Comparison of ENCODE assay signal across 10 mouse cellular contexts in the genomic region with DNA sequence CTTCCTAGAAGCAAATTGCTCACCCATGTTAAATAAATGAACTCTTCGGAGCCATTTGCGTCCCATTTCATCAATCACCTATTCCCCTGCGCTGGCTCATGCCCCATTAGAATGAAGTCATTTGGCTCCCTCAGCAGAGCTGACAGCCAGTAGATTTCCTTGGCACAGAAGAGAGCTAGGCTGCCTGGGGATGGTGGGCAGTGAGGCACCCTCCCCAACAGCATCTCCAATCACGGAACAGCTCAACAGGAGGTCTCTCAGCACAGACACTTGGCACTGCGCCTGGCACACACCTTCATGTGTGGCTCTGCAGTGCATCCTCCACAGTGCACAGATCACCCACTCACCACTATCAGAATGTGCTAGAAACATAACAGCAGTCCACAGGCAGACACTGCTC.
DNase-seq lines count a peak whose midpoint lies in the region; ATAC-seq and TF ChIP-seq lines count a peak whose summit lies in the region.
"Had no signal": no experiment of that assay in that cellular context is flagged by ENCODE, and none has a peak within 500 bp of the region (broad histone marks: within the 10 kb centered on the region; RNA-seq: fewer than 3 reads in every experiment).

No protein-coding gene starts in this region.

- ATAC-seq in intestine, embryonic 15.5 days = peak; percentile 47
- ATAC-seq in intestine, postnatal 0 days = no peak
- ATAC-seq in hindbrain, embryonic 16.5 days = peak; percentile 94
- ATAC-seq in midbrain, embryonic 15.5 days (replicated peaks) = peak; percentile 62
- no peak; the same call in 1 of the 2 replicates for ATAC-seq in intestine, embryonic 16.5 days

- WGBS in intestine, embryonic 15.5 days = 67% methylated on average over 5 of the region's 5 CpGs
- WGBS in intestine, postnatal 0 days = 78% methylated on average over 5 of the region's 5 CpGs
- WGBS in cerebellum, adult 2 months = 11% methylated on average over 5 of the region's 5 CpGs
- WGBS in hindbrain, embryonic 16.5 days = 33% methylated on average over 5 of the region's 5 CpGs
- WGBS in midbrain, embryonic 15.5 days = 75% methylated on average over 5 of the region's 5 CpGs
- 73% methylated on average over 5 of the region's 5 CpGs for WGBS in intestine, embryonic 16.5 days

- no peaks in the 10 kb centered on the region for H3K4me1 ChIP-seq in intestine, embryonic 15.5 days (replicated peaks)
- no peaks in the 10 kb centered on the region for H3K4me1 ChIP-seq in intestine, postnatal 0 days (replicated peaks; ENCODE audit: control insufficient read depth, insufficient read depth, low read length)
- H3K4me1 ChIP-seq in cerebellum, adult 2 months (ENCODE audit: control insufficient read depth, insufficient read depth, low read length) = peaks cover 8% of the 10 kb centered on the region
- peaks cover 8% of the 10 kb centered on the region for H3K4me1 ChIP-seq in hindbrain, embryonic 16.5 days (ENCODE audit: control insufficient read depth, insufficient read depth, low read depth, low read length)
- peaks cover 6% of the 10 kb centered on the region; the same call in 1 of the 2 replicates for H3K4me1 ChIP-seq in midbrain, embryonic 15.5 days
- no peaks in the 10 kb centered on the region for H3K4me1 ChIP-seq in intestine, embryonic 16.5 days (ENCODE audit: control insufficient read depth, insufficient read depth, low read length)
- H3K4me1 ChIP-seq: embryonic facial prominence, embryonic 15.5 days had no signal

- H3K36me3 ChIP-seq in intestine, embryonic 15.5 days = no peaks in the 10 kb centered on the region; the same call in 1 of the 2 replicates
- H3K36me3 ChIP-seq in intestine, postnatal 0 days (ENCODE audit: control insufficient read depth, insufficient read depth) = peaks cover 16% of the 10 kb centered on the region; the same call in 1 of the 2 replicates
- peaks cover 2% of the 10 kb centered on the region; the same call in 1 of the 2 replicates for H3K36me3 ChIP-seq in hindbrain, embryonic 16.5 days (ENCODE audit: control insufficient read depth, insufficient read depth, low read length)
- peaks cover 6% of the 10 kb centered on the region; the same call in 1 of the 2 replicates for H3K36me3 ChIP-seq in midbrain, embryonic 15.5 days (replicated peaks)
- H3K36me3 ChIP-seq in intestine, embryonic 16.5 days (ENCODE audit: control insufficient read depth, insufficient read depth, low read length) = no peaks in the 10 kb centered on the region

- H3K27me3 ChIP-seq in intestine, embryonic 15.5 days (replicated peaks) = no peaks in the 10 kb centered on the region
- H3K27me3 ChIP-seq in intestine, postnatal 0 days (replicated peaks; ENCODE audit: control insufficient read depth, insufficient read depth, low read length) = no peaks in the 10 kb centered on the region
- no peaks in the 10 kb centered on the region for H3K27me3 ChIP-seq in cerebellum, adult 2 months (ENCODE audit: control insufficient read depth, insufficient read depth, low read length)
- no peaks in the 10 kb centered on the region for H3K27me3 ChIP-seq in hindbrain, embryonic 16.5 days (replicated peaks; ENCODE audit: control insufficient read depth, insufficient read depth, low read length)
- no peaks in the 10 kb centered on the region for H3K27me3 ChIP-seq in midbrain, embryonic 15.5 days (replicated peaks)
- no peaks in the 10 kb centered on the region for H3K27me3 ChIP-seq in intestine, embryonic 16.5 days (replicated peaks; ENCODE audit: control insufficient read depth, insufficient read depth, low read length)
- H3K27me3 ChIP-seq: embryonic facial prominence, embryonic 15.5 days had no signal

- no peaks in the 10 kb centered on the region for H3K9me3 ChIP-seq in intestine, embryonic 15.5 days
- no peaks in the 10 kb centered on the region for H3K9me3 ChIP-seq in intestine, postnatal 0 days (ENCODE audit: control insufficient read depth)
- no peaks in the 10 kb centered on the region for H3K9me3 ChIP-seq in hindbrain, embryonic 16.5 days (ENCODE audit: control insufficient read depth, low read length)
- no peaks in the 10 kb centered on the region for H3K9me3 ChIP-seq in midbrain, embryonic 15.5 days
- no peaks in the 10 kb centered on the region for H3K9me3 ChIP-seq in intestine, embryonic 16.5 days (ENCODE audit: control insufficient read depth, low read length)
- H3K9me3 ChIP-seq: embryonic facial prominence, embryonic 15.5 days; G1E had no signal

- H3K4me3 ChIP-seq in intestine, embryonic 15.5 days (replicated peaks) = no peak overlapping the region
- no peak overlapping the region for H3K4me3 ChIP-seq in intestine, postnatal 0 days (ENCODE audit: low read depth, low read length)
- H3K4me3 ChIP-seq in cerebellum, adult 2 months (replicated peaks; ENCODE audit: insufficient read depth, low read depth, low read length) = no peak overlapping the region
- no peak overlapping the region for H3K4me3 ChIP-seq in hindbrain, embryonic 16.5 days (ENCODE audit: low read length)
- H3K4me3 ChIP-seq in midbrain, embryonic 15.5 days = no peak overlapping the region
- H3K4me3 ChIP-seq in intestine, embryonic 16.5 days (ENCODE audit: low read length) = no peak overlapping the region
- H3K4me3 ChIP-seq: embryonic facial prominence, embryonic 15.5 days had no signal

- no peak for TF ChIP-seq CTCF in intestine, postnatal 0 days (IDR thresholded peaks at IDR 0.05; ENCODE audit: low read depth)
- TF ChIP-seq CTCF in cerebellum, adult 2 months (IDR thresholded peaks at IDR 0.05; ENCODE audit: borderline replicate concordance, insufficient read depth, low read depth, low read length) = no peak

- no peak overlapping the region for H3K9ac ChIP-seq in intestine, embryonic 15.5 days
- no peak overlapping the region for H3K9ac ChIP-seq in intestine, postnatal 0 days (ENCODE audit: low read depth, low read length)
- no peak overlapping the region for H3K9ac ChIP-seq in hindbrain, embryonic 16.5 days (ENCODE audit: low read depth, low read length)
- H3K9ac ChIP-seq in midbrain, embryonic 15.5 days = no peak overlapping the region
- H3K9ac ChIP-seq in intestine, embryonic 16.5 days (ENCODE audit: low read depth, low read length) = no peak overlapping the region
- H3K9ac ChIP-seq: embryonic facial prominence, embryonic 15.5 days had no signal

- no peak overlapping the region for H3K27ac ChIP-seq in intestine, embryonic 15.5 days
- no peak overlapping the region for H3K27ac ChIP-seq in intestine, postnatal 0 days (ENCODE audit: low read depth, low read length)
- no peak overlapping the region for H3K27ac ChIP-seq in cerebellum, adult 2 months (ENCODE audit: insufficient read depth, low read length)
- peak overlapping the region; percentile 70; the same call in 1 of the 2 replicates for H3K27ac ChIP-seq in hindbrain, embryonic 16.5 days (ENCODE audit: low read depth, low read length)
- H3K27ac ChIP-seq in midbrain, embryonic 15.5 days = no peak overlapping the region
- no peak overlapping the region for H3K27ac ChIP-seq in intestine, embryonic 16.5 days (ENCODE audit: low read length)
- H3K27ac ChIP-seq: embryonic facial prominence, embryonic 15.5 days had no signal

- DNase-seq in cerebellum, adult 2 months = peak; percentile 74 to 82
- DNase-seq in urinary bladder, postnatal 4 days (ENCODE audit: low spot score in 2 of 2) = no peak
- DNase-seq in ovary, postnatal 36 days (ENCODE audit: low spot score) = no peak

- no peak overlapping the region for H3K4me2 ChIP-seq in intestine, embryonic 15.5 days (replicated peaks)
- no peak overlapping the region for H3K4me2 ChIP-seq in intestine, postnatal 0 days (replicated peaks; ENCODE audit: low read depth)
- H3K4me2 ChIP-seq in hindbrain, embryonic 16.5 days (ENCODE audit: low read length) = no peak overlapping the region
- H3K4me2 ChIP-seq in midbrain, embryonic 15.5 days = no peak overlapping the region
- no peak overlapping the region for H3K4me2 ChIP-seq in intestine, embryonic 16.5 days (ENCODE audit: low read depth, low read length)
- H3K4me2 ChIP-seq: embryonic facial prominence, embryonic 15.5 days had no signal

- TF ChIP-seq POLR2A in cerebellum, adult 2 months (IDR thresholded peaks at IDR 0.05; ENCODE audit: borderline replicate concordance, insufficient read depth, low read length) = no peak

Comparison
In these comparisons a context has a peak if more than half of its experiments do, and no peak if none do; other contexts are left out.
1. ATAC-seq: peak in intestine, embryonic 15.5 days (single experiment), hindbrain, embryonic 16.5 days (single experiment) and midbrain, embryonic 15.5 days (single experiment); none in intestine, postnatal 0 days (single experiment) and intestine, embryonic 16.5 days (single experiment).
2. DNase-seq: peak in cerebellum, adult 2 months (2 of 2); none in urinary bladder, postnatal 4 days (0 of 2) and ovary, postnatal 36 days (single experiment).